Mouse (Mus musculus) mesoderm, embryonic 11.5 days (tissue): ENCODE data around the gene Il31ra.

Experiments used
- DNase-seq: peaks from one replicate; pipeline ENCODE4 v3.0.0-alpha.2; 2012; ENCODE audit warnings: low read depth, low spot score

Il31ra gene

DNA sequence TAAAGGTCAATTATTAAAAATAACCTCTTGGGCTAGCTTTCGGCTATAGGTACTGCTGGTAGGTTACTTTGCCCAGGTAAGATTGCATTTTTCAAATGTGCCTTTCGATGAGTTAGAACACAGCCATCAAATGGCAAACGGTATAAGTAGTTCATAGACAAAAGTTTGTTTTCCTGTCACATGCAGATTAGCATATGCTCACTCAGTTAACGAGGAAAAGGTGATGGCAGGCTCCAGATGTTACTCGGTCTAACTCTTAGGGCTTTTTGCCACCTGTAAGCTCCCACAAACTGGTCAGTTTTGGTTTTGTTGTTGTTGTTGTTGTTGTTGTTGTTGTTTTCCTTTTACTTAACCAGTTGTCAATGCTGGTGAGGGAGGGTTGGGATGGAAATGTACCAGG lies 85.7 kb downstream of the Il31ra start:
- DNase-seq, result no peak

DNA sequence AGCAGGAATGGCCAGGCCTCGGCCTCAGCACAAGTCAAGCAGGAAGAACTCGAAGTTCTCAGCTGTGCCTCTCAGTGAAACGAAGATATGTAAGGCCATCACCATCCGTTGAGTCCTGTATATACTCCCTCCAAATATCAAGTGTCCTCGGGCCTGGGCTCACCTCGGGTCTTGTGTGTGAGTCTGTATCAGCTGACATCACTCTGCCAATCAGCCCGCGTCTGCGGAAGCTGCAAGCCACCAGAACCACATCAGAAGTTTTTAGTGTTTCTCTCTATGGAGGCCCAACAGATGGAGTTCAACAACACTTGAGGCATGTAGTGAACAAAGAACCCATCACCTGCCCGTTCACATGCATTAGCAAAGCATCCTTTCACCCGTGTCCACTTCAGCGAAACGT lies 86.5 kb downstream of the Il31ra start:
- DNase-seq, result no peak

DNA sequence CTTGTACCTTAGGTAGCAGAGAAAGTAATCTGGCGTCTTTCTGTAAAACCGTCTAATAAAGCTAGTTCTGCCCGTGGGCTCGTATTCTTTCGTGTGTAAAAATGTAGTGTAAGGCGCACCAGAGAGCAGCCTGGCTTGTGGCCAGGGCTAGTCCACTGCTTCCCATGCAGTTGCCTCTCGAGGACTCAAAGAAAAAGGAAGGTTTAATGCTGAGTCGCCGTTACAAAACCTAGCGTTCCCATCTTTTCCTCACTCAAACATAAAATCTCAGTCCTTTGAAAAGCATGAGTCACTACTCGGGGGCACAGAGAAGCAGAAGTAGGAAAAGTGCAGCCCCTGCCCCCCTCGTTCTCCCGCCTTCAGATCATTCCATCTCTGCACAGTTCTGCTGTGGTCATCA lies 87.4 kb downstream of the Il31ra start:
- DNase-seq, result no peak

DNA sequence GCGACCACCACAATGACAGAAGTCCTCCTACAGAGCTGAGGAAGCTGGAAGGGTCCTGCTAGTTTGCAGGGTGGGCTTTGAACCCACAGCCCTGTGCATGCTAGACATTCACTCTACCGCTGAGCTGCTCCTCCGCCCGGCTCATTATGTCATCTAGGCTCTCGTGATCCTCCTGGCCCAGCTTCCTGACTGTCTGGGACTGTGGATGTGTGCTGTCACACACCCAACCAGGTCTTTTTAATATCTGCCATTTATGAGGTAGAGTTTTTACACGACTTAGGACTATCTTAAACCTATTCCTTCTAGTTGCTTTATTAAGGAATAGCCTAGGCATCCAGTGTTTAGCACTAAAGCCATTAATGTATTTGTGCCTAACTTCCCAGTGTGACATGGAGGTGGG lies 88.7 kb downstream of the Il31ra start:
- no peak for DNase-seq

DNA sequence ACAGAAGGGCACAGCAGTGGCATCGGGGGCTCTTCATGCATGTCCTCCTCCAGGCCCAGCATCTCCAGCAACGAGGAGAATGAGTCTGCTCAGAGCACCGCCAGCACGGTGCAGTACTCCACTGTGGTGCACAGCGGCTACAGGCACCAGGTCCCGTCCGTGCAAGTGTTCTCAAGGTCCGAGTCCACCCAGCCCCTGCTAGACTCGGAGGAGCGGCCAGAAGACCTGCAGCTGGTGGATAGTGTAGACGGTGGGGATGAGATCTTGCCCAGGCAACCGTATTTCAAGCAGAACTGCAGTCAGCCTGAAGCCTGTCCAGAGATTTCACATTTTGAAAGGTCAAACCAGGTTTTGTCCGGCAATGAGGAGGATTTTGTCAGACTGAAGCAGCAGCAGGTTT lies 90.3 kb downstream of the Il31ra start:
- DNase-seq, result no peak

DNA sequence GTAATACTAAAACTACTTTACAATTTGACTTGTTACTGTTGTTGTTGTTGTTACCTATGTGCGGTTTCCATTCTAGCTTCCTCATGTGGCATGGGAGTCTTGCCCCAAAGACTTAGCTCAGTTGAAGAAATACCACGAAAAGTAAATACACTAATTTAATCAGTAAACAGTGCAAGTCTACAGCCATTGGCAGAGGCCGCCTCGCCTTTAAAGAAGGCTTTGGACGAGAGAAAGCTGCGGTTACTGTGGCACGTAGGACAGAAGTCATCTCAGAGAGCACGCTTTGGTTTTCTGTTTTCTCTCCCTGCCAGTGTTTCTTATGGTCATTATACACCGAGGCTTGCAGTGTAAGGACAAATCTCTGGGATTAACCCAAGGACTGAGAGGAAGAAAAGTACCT lies 93.7 kb downstream of the Il31ra start:
- no peak for DNase-seq

DNA sequence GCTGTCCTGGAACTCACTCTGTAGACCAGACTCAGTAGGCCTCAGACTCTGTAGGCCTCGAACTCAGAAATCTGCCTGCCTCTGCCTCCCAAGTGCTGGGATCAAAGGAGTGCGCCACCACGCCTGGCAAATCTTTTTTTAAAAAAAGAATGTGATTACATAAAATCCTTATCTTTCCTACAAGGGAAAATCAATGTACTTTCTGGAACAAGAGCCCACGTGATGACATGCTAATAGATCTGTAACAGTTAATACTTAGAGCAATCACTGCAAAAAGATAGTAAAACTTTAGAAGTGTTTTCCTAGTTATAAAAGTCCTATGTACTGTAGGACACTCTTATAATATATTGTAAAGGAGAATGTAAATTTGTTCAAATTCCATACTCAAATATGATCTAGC lies 94.1 kb downstream of the Il31ra start:
- DNase-seq, result no peak

DNA sequence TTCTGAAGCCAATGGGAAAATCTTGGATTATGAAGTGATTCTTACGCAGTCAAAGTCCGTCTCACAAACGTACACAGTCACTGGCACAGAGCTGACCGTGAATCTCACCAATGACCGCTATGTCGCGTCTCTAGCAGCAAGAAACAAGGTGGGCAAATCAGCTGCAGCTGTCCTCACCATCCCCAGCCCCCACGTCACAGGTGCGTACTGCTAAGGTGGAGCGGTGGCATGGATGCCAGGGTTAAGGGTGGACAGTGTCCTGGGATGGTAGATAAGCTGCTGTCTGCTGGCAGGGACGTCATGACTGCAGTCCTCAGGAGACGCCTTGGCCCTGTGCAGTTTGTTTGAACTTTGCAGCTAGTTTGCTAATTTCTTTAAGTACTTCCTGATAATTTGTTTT lies 99.6 kb downstream of the Il31ra start:
- DNase-seq, result no peak

DNA sequence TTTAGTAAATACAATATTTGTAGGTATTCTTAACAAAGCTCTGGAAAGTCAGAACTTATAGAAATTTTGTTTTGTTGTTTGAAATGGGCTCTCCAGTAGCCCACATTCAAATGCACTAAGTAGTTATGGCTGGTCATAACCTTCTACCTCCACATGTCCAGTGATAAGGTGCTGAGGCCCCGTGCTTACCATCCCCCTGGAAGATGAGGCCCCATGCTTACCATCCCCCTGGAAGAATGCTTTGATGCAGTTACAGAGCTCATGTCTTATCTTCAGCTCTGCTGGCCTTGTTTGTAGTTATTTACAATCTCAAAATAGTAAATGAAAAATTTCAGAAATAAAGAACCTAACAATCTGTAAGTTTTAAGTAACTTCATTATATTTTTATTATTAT lies 101.9 kb downstream of the Il31ra start:
- DNase-seq, result no peak

DNA sequence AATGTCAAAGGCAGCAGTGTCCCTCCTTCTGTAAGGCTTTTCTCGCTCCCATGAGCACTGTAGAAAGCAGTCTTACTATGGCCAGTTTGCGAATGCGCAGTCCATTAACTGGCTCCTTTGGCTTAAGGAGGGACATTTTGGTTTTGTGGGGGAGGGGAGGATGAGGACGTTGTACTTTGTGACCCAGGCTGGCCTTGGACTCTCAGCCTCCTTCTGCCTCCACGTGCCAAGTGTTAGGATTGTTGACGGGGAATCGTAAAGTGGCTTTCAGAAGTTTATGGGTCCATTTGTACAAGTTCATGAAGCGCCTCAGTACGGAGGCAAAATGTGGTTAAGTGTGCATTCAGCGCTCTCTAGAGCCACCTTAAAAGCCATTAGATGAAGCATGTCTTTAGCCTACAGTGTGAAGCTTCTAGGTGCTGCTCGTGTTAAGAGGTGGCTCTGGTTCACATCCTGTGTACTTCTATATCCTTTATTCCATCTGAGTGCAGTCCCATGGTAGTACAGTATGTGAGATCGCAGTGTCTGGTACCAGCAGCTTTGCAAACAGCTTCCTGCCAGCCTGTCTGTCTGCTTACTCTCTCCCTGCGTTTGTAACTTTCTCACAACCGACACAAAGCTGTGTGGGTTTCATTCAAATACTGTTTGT lies 102.4 kb downstream of the Il31ra start:
- DNase-seq, result no peak

DNA sequence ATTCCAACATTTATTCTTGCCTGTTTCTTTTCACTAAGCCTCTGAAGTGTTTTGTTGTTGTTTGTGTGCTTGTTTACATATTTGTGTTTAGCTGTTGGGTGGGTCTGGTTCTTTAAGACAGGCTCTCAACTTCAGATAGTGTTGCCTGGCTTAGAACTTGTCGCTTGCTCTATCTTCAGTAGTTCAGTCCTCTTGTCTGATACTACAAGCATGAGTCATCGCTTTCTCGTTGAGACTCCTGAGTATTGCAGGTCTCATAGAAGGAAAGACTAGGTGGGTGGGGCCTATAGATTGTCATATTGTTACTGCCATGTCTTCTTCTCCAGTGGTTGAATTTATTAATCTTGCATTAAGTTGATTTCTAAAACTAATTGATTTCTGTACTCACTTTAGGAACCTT lies 104.1 kb downstream of the Il31ra start:
- no peak for DNase-seq

DNA sequence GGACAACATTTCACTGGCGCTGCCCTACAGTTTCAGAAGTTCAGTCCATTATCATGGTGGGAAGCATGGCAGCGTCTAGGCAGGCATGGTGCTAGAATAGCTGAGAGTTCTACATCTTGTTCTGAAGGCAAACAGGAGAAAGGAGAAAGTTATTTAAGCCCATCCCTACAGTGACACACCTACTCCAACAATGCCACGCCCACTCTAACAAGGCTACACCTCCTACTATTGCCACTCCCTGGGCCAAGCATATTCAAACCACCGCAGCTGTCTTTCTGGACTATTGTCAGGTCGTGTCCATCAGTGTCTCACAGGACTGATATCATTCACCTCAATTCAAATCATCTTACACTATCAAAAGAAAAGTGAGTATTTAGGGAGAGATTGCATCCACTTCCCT lies 107.5 kb downstream of the Il31ra start:
- no peak for DNase-seq

DNA sequence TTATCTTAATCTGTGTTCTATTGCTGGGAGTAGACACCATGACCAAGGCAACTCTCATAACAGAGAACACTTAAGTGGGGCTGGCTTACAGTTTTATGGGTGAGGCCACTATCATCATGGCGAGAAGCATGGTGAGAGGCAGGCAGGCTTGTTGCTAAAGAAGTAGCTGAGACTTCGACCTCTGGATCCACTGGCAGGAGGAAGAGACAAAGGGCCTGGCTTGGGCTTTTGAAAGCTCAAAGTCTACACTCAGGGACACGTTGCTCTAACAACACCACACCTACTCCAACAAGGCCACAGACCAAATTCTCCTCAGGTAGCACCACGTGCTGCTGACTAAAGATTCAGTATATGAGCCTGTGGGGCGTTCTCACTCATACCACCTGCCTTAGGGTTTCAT lies 107.9 kb downstream of the Il31ra start:
- no peak for DNase-seq

DNA sequence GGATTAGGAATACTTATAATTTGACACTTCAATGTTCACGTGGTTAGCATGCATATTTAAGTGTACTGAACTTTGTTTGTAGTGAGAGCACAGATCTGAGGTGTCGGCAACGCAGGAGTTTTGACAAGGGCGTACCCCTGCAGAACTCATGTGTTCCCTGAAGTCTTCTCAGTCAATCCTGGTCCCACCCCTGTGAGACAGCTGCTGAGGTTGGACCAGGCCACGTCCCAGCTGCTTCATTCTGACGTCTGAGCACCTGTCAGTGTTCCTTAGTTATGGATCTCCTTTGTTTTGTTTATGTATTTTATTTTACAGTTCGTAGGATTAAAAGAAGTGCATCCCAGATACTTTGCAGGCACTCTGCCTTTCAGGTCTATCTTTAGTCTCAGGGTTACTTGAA lies 111.1 kb downstream of the Il31ra start:
- DNase-seq, result no peak

DNA sequence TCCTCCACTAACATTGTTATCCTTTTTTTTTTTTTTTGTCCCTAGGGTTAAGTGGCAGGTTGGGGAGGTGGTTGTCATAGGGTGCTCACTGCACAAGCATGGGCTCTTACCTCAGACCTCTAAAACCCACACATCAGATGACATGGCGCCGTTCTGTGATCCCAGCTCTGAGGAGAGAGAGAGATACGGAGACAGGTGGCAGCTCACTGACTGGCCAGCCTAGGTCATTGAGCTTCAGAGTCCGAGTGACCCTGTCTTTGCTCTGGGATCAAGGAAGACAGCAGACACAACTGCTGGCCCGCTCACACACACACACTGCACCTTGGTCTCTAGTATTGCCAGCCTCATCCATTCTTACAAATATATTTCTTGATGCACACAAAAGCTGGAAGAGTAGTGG lies 111.6 kb downstream of the Il31ra start:
- no peak for DNase-seq

DNA sequence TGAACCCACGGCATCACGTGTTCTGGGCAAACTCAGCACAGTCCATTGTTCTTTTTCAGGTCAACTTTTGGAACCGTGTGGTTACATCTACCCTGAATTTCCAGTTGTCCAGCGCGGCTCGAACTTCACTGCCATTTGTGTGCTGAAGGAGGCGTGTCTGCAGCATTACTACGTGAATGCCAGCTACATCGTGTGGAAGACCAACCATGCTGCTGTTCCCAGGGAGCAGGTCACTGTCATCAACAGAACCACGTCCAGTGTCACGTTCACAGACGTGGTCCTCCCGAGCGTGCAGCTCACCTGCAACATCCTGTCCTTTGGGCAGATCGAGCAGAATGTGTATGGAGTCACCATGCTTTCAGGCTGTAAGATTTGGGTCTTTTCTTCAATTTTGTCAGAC lies 114.2 kb downstream of the Il31ra start:
- DNase-seq, result no peak

DNA sequence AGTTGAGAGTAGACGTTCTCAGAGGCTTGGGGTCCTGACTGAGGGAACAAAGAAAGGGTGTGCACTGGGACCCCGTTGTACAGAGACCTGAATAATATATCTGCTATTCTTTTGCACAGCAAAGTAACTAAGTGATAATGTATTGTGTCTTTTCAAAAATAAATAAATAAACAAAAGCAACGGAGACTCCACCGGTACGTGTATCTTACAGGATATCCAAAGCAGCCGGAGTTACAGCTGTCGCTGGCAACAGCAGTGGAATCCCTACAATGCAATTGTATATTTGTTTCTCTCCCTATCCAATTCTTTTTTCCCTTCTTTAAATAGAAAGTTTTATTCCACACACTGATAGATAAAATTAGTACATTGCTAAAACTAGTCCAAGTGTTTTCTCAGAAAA lies 115.1 kb downstream of the Il31ra start:
- DNase-seq, result no peak

DNA sequence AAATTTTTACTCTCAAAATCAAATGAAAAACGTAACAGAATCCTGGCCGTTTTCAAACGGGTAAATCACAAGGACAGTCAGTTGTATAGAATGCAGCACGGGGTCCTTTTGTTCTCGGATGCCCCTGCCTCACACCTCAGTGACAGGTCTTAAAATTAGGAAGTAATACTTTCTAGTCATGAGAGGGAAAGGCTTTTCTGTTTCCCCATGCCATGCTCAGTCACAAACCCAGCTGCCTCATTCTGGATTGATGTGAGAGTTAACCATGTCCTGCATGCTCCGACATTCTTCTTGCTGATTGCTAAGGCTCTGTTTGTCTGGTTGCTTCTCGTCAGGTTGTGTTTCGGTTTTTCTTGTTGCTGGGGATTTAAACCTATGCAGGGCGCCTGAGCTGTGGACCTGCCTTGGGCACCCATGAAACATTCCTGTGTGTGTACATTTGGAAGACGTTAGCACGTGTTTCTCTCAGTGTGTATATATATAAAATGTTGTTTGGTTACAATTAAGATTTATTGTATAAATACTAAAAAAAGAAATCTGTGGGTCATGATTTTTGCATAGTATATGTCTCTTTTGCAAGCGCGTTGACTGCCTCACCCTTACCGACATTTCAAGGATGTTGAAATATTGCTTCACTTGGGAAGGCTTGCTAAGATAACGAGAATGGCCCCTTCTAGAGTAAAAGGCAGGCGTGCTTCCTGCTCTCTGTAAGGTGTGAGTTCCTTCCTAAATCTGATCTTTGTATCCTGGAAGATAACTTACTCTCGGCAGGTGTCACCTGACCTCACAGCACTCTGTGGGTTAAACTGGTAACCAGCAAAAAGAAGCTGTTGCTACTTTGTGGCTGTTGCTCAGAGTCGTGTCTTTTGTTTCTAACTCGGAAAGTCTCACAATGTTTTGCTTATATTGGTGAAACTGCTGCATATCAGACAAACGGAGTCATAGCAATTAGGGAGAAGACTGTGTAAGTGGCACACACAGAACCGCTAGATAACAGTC lies 120.1 kb downstream of the Il31ra start:
- no peak for DNase-seq

DNA sequence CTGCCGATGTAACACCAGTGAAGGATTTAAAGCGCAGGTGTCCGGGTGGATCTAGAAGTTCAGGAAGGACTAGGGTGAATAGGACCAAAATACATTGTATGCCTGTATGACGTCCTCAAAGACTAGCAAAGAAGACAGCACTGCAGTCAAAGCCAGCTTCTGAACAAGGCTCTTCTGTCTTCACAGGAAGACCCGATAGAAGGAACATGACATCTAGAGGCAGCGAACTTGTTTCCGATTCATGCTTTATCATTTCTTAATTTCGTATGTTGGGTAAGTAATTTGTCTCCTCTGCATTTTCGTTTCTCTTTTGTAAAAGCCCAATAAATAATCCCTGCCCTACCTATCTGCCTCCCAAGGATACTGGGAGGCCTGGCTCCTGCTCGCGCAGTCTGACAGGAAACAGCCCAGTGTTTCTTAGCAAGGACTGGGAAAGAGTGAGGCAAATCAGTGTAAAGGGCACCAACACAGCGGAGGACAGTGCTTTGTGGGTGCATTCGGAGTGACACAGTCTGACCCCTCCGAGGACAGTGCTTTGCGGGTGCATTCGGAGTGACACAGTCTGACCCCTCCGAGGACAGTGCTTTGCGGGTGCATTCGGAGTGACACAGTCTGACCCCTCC lies 121.6 kb downstream of the Il31ra start:
- DNase-seq, result no peak

DNA sequence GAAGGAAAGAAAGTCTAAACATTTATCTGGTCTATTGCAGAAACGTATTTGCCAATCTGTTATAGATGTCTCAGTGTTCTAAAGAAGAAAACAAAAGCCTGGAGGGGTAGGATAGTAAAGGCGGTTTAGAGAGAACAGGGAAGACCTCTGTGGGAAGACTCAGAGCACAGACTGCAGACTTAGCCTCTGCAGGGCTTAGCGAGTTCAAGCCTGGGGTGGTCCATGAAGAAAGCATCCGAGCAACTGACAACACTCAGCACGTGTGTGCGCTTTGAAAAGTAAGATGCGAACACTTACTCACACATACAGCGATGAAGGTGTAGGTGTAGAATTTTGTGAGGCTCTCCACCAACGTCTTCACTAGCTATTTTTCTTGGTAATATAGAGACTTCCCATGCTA lies 123.0 kb downstream of the Il31ra start:
- no peak for DNase-seq
